Mouse (Mus musculus) heart, postnatal 0 days (tissue): ENCODE data around the gene Smg9. TPM values are rescaled to one million over a fixed set of nuclear protein-coding genes. Genes with fewer than 3 reads are reported as not detected.

Experiments used
- ATAC-seq: fragments of 200-750 bp; cut with Nextera tagmentation; 2 replicates; pipeline ENCODE4 v1.8.0; 2017; ENCODE audit warnings: low read depth, moderate number of reproducible peaks, moderate library complexity; ENCODE audit not compliant: insufficient read depth
- DNase-seq: peaks from one replicate; pipeline ENCODE4 v3.0.0-alpha.2; 2016; ENCODE audit warnings: low spot score
- H3K27ac ChIP-seq: fragments of 300-500 bp; sonication (generic); 2 replicates; pipeline ENCODE4 v1.5.1; 2014; ENCODE audit warnings: low read depth, mild to moderate bottlenecking
- H3K27me3 ChIP-seq: fragments of 300-500 bp; sonication (generic); 2 replicates; pipeline ENCODE4 v1.6.1; 2014; ENCODE audit warnings: low read length, mixed read lengths; ENCODE audit not compliant: control insufficient read depth, insufficient read depth
- H3K36me3 ChIP-seq: fragments of 300-500 bp; sonication (generic); replicated peaks from 2 replicates; pipeline ENCODE4 v1.6.1; 2014; ENCODE audit warnings: low read length, mixed read lengths; ENCODE audit not compliant: control insufficient read depth, insufficient read depth
- H3K4me1 ChIP-seq: fragments of 300-500 bp; sonication (generic); 2 replicates; pipeline ENCODE4 v1.6.1; 2014; ENCODE audit warnings: antibody characterized with exemption; ENCODE audit not compliant: control insufficient read depth, insufficient read depth
- H3K4me2 ChIP-seq: fragments of 300-500 bp; sonication (generic); 2 replicates; pipeline ENCODE4 v1.6.1; 2014; ENCODE audit warnings: low read depth, mild to moderate bottlenecking, low read length, moderate library complexity
- H3K4me3 ChIP-seq: fragments of 300-500 bp; sonication (generic); 2 replicates; pipeline ENCODE4 v1.5.1; 2014; ENCODE audit warnings: low read depth, low read length
- H3K9ac ChIP-seq: fragments of 300-500 bp; sonication (generic); replicated peaks from 2 replicates; pipeline ENCODE4 v1.6.1; 2014; ENCODE audit warnings: low read depth, low read length, mixed read lengths
- H3K9me3 ChIP-seq: fragments of 300-500 bp; sonication (generic); replicated peaks from 2 replicates; pipeline ENCODE4 v1.6.1; 2016; ENCODE audit warnings: low read length; ENCODE audit not compliant: control insufficient read depth
- CTCF ChIP-seq: IDR thresholded peaks from 2 replicates; pipeline ENCODE4 v1.5.1; 2016; ENCODE audit warnings: antibody characterized with exemption, control low read depth, low read depth
- EP300 ChIP-seq: IDR thresholded peaks from 2 replicates; pipeline ENCODE4 v1.6.1; 2016; ENCODE audit warnings: antibody characterized with exemption, low read depth
- WGBS: fragments of 180-500 bp; shearing (Covaris S2); extraction: QIAGEN DNeasy Blood & Tissue Kit; methylation state at CpG from one replicate; pipeline ENCODE4 v1.1.7; 2014; 5-methylcytosine and 5-hydroxymethylcytosine counted together
- polyA plus RNA-seq: library from polyadenylated mRNA; unstranded; fragments of >200 nt; fragmentation: Nextera tagmentation; extraction: Ambion mirVana; gene quantifications from 2 replicates; pipeline ENCODE4 v1.2.1, GENCODE M21; 2015
- total RNA-seq: library from RNA; depleted of rRNA; stranded (reverse); fragments of >200 nt; gene quantifications from 2 replicates; pipeline ENCODE4 v1.2.3, GENCODE M21; 2014; ENCODE audit warnings: low replicate concordance

Smg9 gene
- total and polyA plus RNA-seq, 2 experiments from 2014 or later: 13.1 to 15.5 TPM

GRCm38 (mm10) chr7:24429413-24430112, 30.1 kb downstream of the Smg9 start:
- no peak overlapping the region for H3K9ac ChIP-seq
- ATAC-seq (peak; percentile 83), DNase-seq (peak; percentile 42)
- H3K36me3 ChIP-seq: no peaks in the 10 kb centered on the region
- TF ChIP-seq CTCF (no peak), EP300 (no peak)
- H3K27me3 ChIP-seq: peaks cover 19% of the 10 kb centered on the region
- H3K9me3 ChIP-seq: no peaks in the 10 kb centered on the region
- no peak overlapping the region for H3K4me3 ChIP-seq
- H3K27ac ChIP-seq: peak overlapping the region; percentile 72
- H3K4me2 ChIP-seq: 0 out of 2 replicates have a peak overlapping the region, but pooled peaks have one; percentile 24
- H3K4me1 ChIP-seq: peaks cover 3% of the 10 kb centered on the region; the same call in 1 of the 2 replicates
- 20% methylated on average over 16 of the region's 16 CpGs for WGBS

- Histone ChIP-seq H3K27ac (no peak overlapping the region), H3K4me3 (no peak overlapping the region), H3K36me3 (no peaks in the 10 kb centered on the region), H3K4me1 (no peaks in the 10 kb centered on the region; the same call in 1 of the 2 replicates), H3K27me3 (peaks cover 19% of the 10 kb centered on the region), H3K9ac (no peak overlapping the region), H3K4me2 (no peak overlapping the region), H3K9me3 (no peaks in the 10 kb centered on the region)
- ATAC-seq: no peak
- no peak for DNase-seq
- TF ChIP-seq EP300 (no peak), CTCF (no peak)
- 93% methylated on average over 15 of the region's 15 CpGs for WGBS
Observed at GRCm38 (mm10) chr7:24430551-24431345, 31.3 kb downstream of the Smg9 start.

GRCm38 (mm10) chr7:24431713-24432112, 32.3 kb downstream of the Smg9 start:
- H3K27ac ChIP-seq: no peak overlapping the region
- WGBS: 51% methylated on average over 11 of the region's 11 CpGs
- H3K4me3 ChIP-seq: no peak overlapping the region
- H3K36me3 ChIP-seq: no peaks in the 10 kb centered on the region
- H3K4me2 ChIP-seq: no peak overlapping the region
- H3K9ac ChIP-seq: no peak overlapping the region
- TF ChIP-seq EP300: no peak
- TF ChIP-seq CTCF: no peak
- H3K27me3 ChIP-seq: peaks cover 19% of the 10 kb centered on the region
- DNase-seq (no peak), ATAC-seq (no peak)
- no peaks in the 10 kb centered on the region; the same call in 1 of the 2 replicates for H3K4me1 ChIP-seq
- H3K9me3 ChIP-seq: no peaks in the 10 kb centered on the region

GRCm38 (mm10) chr7:24435305-24435704, 35.9 kb downstream of the Smg9 start:
- Histone ChIP-seq H3K4me2 (no peak overlapping the region), H3K9ac (no peak overlapping the region), H3K4me3 (no peak overlapping the region), H3K27me3 (peaks cover 19% of the 10 kb centered on the region), H3K4me1 (peaks cover 4% of the 10 kb centered on the region), H3K36me3 (no peaks in the 10 kb centered on the region), H3K9me3 (no peaks in the 10 kb centered on the region), H3K27ac (no peak overlapping the region)
- TF ChIP-seq EP300 (no peak), CTCF (no peak)
- no peak for ATAC-seq
- 81% methylated on average over 5 of the region's 5 CpGs for WGBS
- no peak for DNase-seq

GRCm38 (mm10) chr7:24437981-24438380, 38.6 kb downstream of the Smg9 start:
- H3K4me3 ChIP-seq: no peak overlapping the region
- H3K36me3 ChIP-seq: no peaks in the 10 kb centered on the region
- DNase-seq (no peak), ATAC-seq (peak; percentile 59; the same call in 1 of the 2 replicates)
- H3K27me3 ChIP-seq: peaks cover 10% of the 10 kb centered on the region
- peaks cover 4% of the 10 kb centered on the region for H3K4me1 ChIP-seq
- no peak overlapping the region for H3K9ac ChIP-seq
- H3K27ac ChIP-seq: peak overlapping the region; percentile 64
- peak overlapping the region; percentile 7; the same call in 1 of the 2 replicates for H3K4me2 ChIP-seq
- TF ChIP-seq EP300: no peak
- 25% methylated on average over 10 of the region's 10 CpGs for WGBS
- no peaks in the 10 kb centered on the region for H3K9me3 ChIP-seq
